Mouse (Mus musculus) forebrain, embryonic 13.5 days (tissue): ENCODE measurements around the gene Galnt4. TPM values are rescaled to one million over a fixed set of nuclear protein-coding genes. Genes with fewer than 3 reads are reported as not detected.

Experiments
- ATAC-seq: fragments of 200-750 bp; cut with Nextera tagmentation; 2 replicates; pipeline ENCODE4 v1.8.0; 2017
- H3K27ac ChIP-seq: fragments of 300-500 bp; sonication (generic); 2 replicates; pipeline ENCODE4 v1.5.1; 2015; ENCODE audit warnings: inconsistent platforms, mild to moderate bottlenecking, moderate library complexity
- H3K27me3 ChIP-seq: fragments of 300-500 bp; sonication (generic); 2 replicates; pipeline ENCODE4 v1.6.1; 2015; ENCODE audit warnings: mild to moderate bottlenecking, inconsistent platforms
- H3K36me3 ChIP-seq: fragments of 300-500 bp; sonication (generic); 2 replicates; pipeline ENCODE4 v1.6.1; 2015; ENCODE audit warnings: mild to moderate bottlenecking, inconsistent platforms; ENCODE audit not compliant: poor library complexity, severe bottlenecking
- H3K4me1 ChIP-seq: fragments of 300-500 bp; sonication (generic); 2 replicates; pipeline ENCODE4 v1.6.1; 2015; ENCODE audit warnings: inconsistent platforms
- H3K4me2 ChIP-seq: fragments of 300-500 bp; sonication (generic); 2 replicates; pipeline ENCODE4 v1.6.1; 2015; ENCODE audit warnings: inconsistent platforms, mild to moderate bottlenecking, moderate library complexity
- H3K4me3 ChIP-seq: fragments of 300-500 bp; sonication (generic); 2 replicates; pipeline ENCODE4 v1.5.1; 2015; ENCODE audit warnings: mild to moderate bottlenecking, inconsistent platforms
- H3K9ac ChIP-seq: fragments of 300-500 bp; sonication (generic); 2 replicates; pipeline ENCODE4 v1.6.1; 2015; ENCODE audit warnings: mild to moderate bottlenecking, inconsistent platforms
- H3K9me3 ChIP-seq: fragments of 300-500 bp; sonication (generic); replicated peaks from 2 replicates; pipeline ENCODE4 v1.6.1; 2016; ENCODE audit warnings: inconsistent platforms
- WGBS: fragments of 180-500 bp; shearing (Covaris S2); methylation state at CpG from one replicate; pipeline ENCODE4 v1.1.7; 2015; 5-methylcytosine and 5-hydroxymethylcytosine counted together
- polyA plus RNA-seq: library from polyadenylated mRNA; unstranded; fragments of >200 nt; fragmentation: Nextera tagmentation; extraction: Ambion mirVana; gene quantifications from 2 replicates; pipeline ENCODE4 v1.2.1, GENCODE M21; 2015

Gene Galnt4
- polyA plus RNA-seq: 2.4 and 3.1 TPM in 2 replicates

DNA sequence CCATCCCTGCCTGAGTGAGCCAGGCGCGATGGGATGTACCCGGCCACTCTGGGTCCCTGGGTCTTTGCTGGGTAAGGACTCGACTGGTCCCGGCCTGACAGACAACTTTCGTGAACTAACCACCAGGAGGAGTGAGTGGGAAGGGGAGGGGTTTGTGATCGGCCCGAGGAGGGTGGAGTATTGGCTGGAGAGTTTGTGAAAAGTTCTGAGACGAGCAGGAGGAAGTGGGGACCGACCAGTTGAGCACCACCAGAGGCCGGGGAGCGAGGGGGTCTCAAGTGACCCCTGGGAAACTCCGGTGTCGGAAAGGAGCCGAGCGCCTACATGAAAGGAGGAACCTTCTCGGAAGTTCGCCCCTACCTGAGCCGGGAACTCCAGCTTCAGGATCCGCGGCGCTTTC lies at the start of gene Galnt4:
Gene Galnt4 (plus strand): TSS at position 196 of the 400 bp plus-strand sequence.
- peak; percentile 68 for ATAC-seq
- peak within 1 kb of the TSS; percentile 92 for H3K4me3 ChIP-seq
- H3K27ac ChIP-seq: peak within 1 kb of the TSS; percentile 93
- no peaks in the 10 kb centered on the region for H3K9me3 ChIP-seq
- H3K36me3 ChIP-seq: peaks cover 23% of the 10 kb centered on the region
- no peaks in the 10 kb centered on the region for H3K27me3 ChIP-seq
- H3K4me1 ChIP-seq: peaks cover 43% of the 10 kb centered on the region
- WGBS: under 1% methylated on average over 22 of the region's 22 CpGs
- peak within 1 kb of the TSS; percentile 88 for H3K4me2 ChIP-seq
- peak within 1 kb of the TSS; percentile 91 for H3K9ac ChIP-seq

DNA sequence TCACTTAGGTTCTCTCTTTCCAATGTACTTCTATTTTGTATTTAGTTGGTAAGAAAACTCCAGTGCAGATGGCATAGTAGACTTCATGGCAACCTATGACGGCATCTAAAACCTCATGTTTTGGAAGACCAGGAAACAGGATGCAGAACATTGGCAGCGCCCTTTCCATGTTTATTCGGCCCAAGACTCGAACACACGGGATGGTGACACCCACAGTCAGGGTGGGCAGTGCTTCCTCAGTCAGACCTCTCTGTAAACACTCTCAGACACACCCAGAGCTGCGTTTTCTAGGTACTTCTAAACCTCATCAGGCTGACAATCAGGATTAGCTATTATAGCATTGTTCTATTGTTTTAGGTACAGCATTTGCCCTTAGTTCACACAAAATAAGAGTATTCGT lies 47.4 kb upstream of the Galnt4 start:
- no peaks in the 10 kb centered on the region for H3K4me1 ChIP-seq
- WGBS: 85% methylated on average over 7 of the region's 7 CpGs
- no peaks in the 10 kb centered on the region for H3K36me3 ChIP-seq
- no peak overlapping the region for H3K27ac ChIP-seq
- H3K9me3 ChIP-seq: no peaks in the 10 kb centered on the region
- no peak overlapping the region for H3K9ac ChIP-seq
- no peak overlapping the region for H3K4me2 ChIP-seq
- H3K27me3 ChIP-seq: no peaks in the 10 kb centered on the region
- ATAC-seq: no peak
- no peak overlapping the region for H3K4me3 ChIP-seq

DNA sequence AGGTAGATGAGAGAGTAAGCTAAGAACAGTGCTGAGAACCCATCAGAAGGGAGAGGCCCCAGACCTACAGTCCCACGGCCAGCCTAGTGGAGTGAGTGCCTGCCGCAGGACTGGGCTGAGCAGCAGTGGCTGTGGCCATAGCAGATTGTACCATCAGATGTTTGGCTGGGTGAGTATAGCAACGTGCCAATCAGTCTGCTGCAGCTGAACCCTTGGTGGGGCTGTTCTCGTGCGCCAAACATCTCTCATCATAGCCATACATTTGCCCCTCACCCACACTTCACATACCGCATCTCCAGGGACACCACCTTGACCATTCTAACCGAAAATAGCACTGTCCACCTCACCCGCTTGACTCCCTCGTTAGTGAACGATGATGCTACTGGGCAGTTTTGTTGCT lies 46.5 kb upstream of the Galnt4 start:
- Histone ChIP-seq H3K9ac (no peak overlapping the region), H3K4me3 (no peak overlapping the region), H3K27me3 (no peaks in the 10 kb centered on the region), H3K4me2 (no peak overlapping the region), H3K4me1 (no peaks in the 10 kb centered on the region), H3K9me3 (no peaks in the 10 kb centered on the region), H3K36me3 (no peaks in the 10 kb centered on the region), H3K27ac (no peak overlapping the region)
- WGBS: 94% methylated on average over 10 of the region's 10 CpGs
- ATAC-seq: no peak

DNA sequence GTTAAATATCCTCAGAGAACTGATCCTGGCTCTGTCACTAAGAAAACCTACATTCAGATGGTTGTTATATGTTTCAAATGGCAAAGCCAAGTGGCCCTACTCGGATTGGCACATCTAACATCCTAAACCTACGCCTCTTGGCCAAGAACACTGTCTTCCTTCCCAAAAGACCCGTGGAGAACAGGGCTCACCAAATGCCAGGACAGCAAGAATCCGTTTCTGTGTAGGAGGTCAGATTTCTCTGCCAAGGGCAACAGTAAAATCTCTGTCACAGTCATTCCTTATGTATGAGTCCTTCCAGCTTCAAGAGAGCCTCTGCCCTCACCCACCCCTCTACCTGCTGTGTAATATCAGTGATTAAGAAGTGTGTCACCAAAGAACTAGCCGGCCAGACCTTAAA lies 45.4 kb upstream of the Galnt4 start:
- no peak overlapping the region for H3K27ac ChIP-seq
- ATAC-seq: no peak
- H3K9me3 ChIP-seq: no peaks in the 10 kb centered on the region
- no peak overlapping the region for H3K4me3 ChIP-seq
- H3K9ac ChIP-seq: no peak overlapping the region
- no peaks in the 10 kb centered on the region for H3K36me3 ChIP-seq
- no peaks in the 10 kb centered on the region for H3K4me1 ChIP-seq
- no peaks in the 10 kb centered on the region for H3K27me3 ChIP-seq
- H3K4me2 ChIP-seq: no peak overlapping the region
- 90% methylated on average over 5 of the region's 5 CpGs for WGBS

DNA sequence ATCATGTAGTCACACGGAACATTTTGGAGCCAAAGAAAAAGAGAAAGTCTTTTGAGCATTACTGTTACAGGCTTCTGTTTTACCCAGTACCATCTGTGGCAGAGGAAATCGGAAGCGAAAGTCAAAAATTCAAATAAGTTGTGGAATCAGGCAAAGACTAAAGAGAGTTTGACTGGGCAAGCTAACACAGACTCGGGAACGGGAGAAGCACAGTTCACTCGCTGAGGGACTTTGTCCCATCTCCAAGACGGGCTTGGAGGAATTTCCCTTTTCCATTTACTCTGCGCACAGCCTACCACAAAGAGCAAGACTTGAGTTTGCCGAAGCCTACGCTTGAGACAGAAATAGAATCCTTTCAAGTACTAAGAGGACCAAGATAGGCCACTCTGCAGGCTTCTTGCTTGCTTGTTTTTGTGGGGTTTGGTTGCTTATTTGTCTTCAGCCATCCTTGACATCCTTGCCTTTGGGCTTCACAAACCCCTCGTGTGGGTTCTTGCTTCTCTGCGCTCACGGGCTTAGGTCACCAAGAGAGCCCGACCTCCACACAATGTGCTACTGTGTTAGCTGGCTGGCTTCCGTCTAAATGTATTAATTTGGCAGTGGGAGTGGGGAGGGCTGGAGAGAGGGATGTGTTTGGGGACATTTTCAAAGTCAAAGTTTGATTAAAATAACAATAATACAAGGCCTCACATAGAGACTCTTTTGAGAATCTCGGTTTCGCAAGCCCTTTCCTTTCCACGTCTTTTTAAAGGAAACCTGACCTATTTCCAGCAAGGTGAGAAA lies 31.7 kb upstream of the Galnt4 start:
- H3K4me2 ChIP-seq: no peak overlapping the region
- 85% methylated on average over 18 of the region's 18 CpGs for WGBS
- no peak overlapping the region for H3K9ac ChIP-seq
- H3K4me3 ChIP-seq: no peak overlapping the region
- no peaks in the 10 kb centered on the region for H3K4me1 ChIP-seq
- H3K9me3 ChIP-seq: no peaks in the 10 kb centered on the region
- ATAC-seq: no peak
- no peak overlapping the region for H3K27ac ChIP-seq
- H3K27me3 ChIP-seq: no peaks in the 10 kb centered on the region
- no peaks in the 10 kb centered on the region for H3K36me3 ChIP-seq

GRCm38 (mm10) chr10:99078621-99079020 lies 29.3 kb upstream of the Galnt4 start:
- no peaks in the 10 kb centered on the region for H3K36me3 ChIP-seq
- no peaks in the 10 kb centered on the region for H3K9me3 ChIP-seq
- no peak overlapping the region for H3K9ac ChIP-seq
- H3K4me1 ChIP-seq: no peaks in the 10 kb centered on the region
- H3K4me2 ChIP-seq: no peak overlapping the region
- no peaks in the 10 kb centered on the region for H3K27me3 ChIP-seq
- no peak overlapping the region for H3K27ac ChIP-seq
- no peak for ATAC-seq
- no peak overlapping the region for H3K4me3 ChIP-seq
- WGBS: 85% methylated on average over 2 of the region's 2 CpGs

DNA sequence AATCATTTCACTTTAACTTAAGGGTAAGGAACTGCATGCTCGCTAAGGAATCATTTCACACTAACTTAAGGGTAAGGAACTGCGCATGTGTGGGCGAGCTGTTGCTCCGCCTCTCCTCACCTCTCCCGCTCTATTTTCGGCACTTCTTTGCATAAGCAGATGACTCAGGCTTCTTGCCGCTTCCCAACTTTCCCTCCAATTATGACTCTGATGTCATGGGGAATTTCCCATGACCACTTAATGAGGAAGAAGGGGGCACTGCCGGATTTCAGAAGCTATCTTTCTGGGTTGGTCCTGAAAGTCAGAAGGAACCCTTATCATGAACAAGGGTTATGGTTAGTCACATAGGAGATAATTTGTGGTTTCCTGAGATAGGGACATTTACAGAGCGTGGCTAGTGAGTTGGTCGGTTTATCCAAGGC lies 26.4 kb upstream of the Galnt4 start:
- no peaks in the 10 kb centered on the region for H3K4me1 ChIP-seq
- no peak overlapping the region for H3K27ac ChIP-seq
- WGBS: 90% methylated on average over 10 of the region's 10 CpGs
- no peaks in the 10 kb centered on the region for H3K9me3 ChIP-seq
- H3K4me3 ChIP-seq: no peak overlapping the region
- H3K36me3 ChIP-seq: no peaks in the 10 kb centered on the region
- ATAC-seq: no peak
- H3K27me3 ChIP-seq: no peaks in the 10 kb centered on the region
- H3K9ac ChIP-seq: no peak overlapping the region
- H3K4me2 ChIP-seq: no peak overlapping the region

- H3K4me3 ChIP-seq: no peak overlapping the region
- no peaks in the 10 kb centered on the region for H3K9me3 ChIP-seq
- no peaks in the 10 kb centered on the region for H3K36me3 ChIP-seq
- no peaks in the 10 kb centered on the region for H3K4me1 ChIP-seq
- no peak overlapping the region for H3K4me2 ChIP-seq
- peak; percentile 16; the same call in 1 of the 2 replicates for ATAC-seq
- H3K9ac ChIP-seq: no peak overlapping the region
- H3K27me3 ChIP-seq: no peaks in the 10 kb centered on the region
- no peak overlapping the region for H3K27ac ChIP-seq
- 83% methylated on average over 14 of the region's 14 CpGs for WGBS
Observed at GRCm38 (mm10) chr10:99083431-99084003, 24.4 kb upstream of the Galnt4 start.

- WGBS: 47% methylated on average over 23 of the region's 23 CpGs
- Histone ChIP-seq H3K9me3 (no peaks in the 10 kb centered on the region), H3K9ac (no peak overlapping the region), H3K4me3 (no peak overlapping the region), H3K4me1 (no peaks in the 10 kb centered on the region), H3K27me3 (no peaks in the 10 kb centered on the region), H3K4me2 (peak overlapping the region; percentile 19; the same call in 1 of the 2 replicates), H3K27ac (no peak overlapping the region), H3K36me3 (no peaks in the 10 kb centered on the region)
- peak; percentile 94 for ATAC-seq
Observed at GRCm38 (mm10) chr10:99084397-99085239, 23.3 kb upstream of the Galnt4 start.

- no peaks in the 10 kb centered on the region for H3K9me3 ChIP-seq
- H3K27ac ChIP-seq: no peak overlapping the region
- ATAC-seq: peak; percentile 52
- 65% methylated on average over 6 of the region's 6 CpGs for WGBS
- no peak overlapping the region for H3K9ac ChIP-seq
- no peaks in the 10 kb centered on the region for H3K4me1 ChIP-seq
- no peaks in the 10 kb centered on the region for H3K36me3 ChIP-seq
- H3K4me3 ChIP-seq: no peak overlapping the region
- no peak overlapping the region; the same call in 1 of the 2 replicates for H3K4me2 ChIP-seq
- H3K27me3 ChIP-seq: no peaks in the 10 kb centered on the region
Observed at GRCm38 (mm10) chr10:99085240-99085587, 22.7 kb upstream of the Galnt4 start.

- no peak overlapping the region for H3K4me3 ChIP-seq
- H3K4me1 ChIP-seq: no peaks in the 10 kb centered on the region
- H3K27ac ChIP-seq: no peak overlapping the region
- H3K9me3 ChIP-seq: no peaks in the 10 kb centered on the region
- H3K4me2 ChIP-seq: no peak overlapping the region
- WGBS: 66% methylated on average over 6 of the region's 6 CpGs
- no peaks in the 10 kb centered on the region for H3K27me3 ChIP-seq
- H3K36me3 ChIP-seq: no peaks in the 10 kb centered on the region
- ATAC-seq: no peak
- H3K9ac ChIP-seq: no peak overlapping the region
Observed at GRCm38 (mm10) chr10:99086029-99086428, 21.9 kb upstream of the Galnt4 start.

- WGBS: 86% methylated on average over 6 of the region's 6 CpGs
- no peak for ATAC-seq
- no peaks in the 10 kb centered on the region for H3K9me3 ChIP-seq
- no peaks in the 10 kb centered on the region for H3K27me3 ChIP-seq
- H3K4me2 ChIP-seq: no peak overlapping the region
- no peak overlapping the region for H3K9ac ChIP-seq
- H3K27ac ChIP-seq: no peak overlapping the region
- H3K4me1 ChIP-seq: no peaks in the 10 kb centered on the region
- H3K36me3 ChIP-seq: no peaks in the 10 kb centered on the region
- H3K4me3 ChIP-seq: no peak overlapping the region
Observed at GRCm38 (mm10) chr10:99089906-99090305, 18.1 kb upstream of the Galnt4 start.
